Mouse (Mus musculus) ovary, postnatal 36 days (tissue): ENCODE data around the gene Olfr122.

Experiments used
- DNase-seq: peaks from one replicate; pipeline ENCODE4 v3.0.0; 2022; ENCODE audit warnings: low spot score, mixed read lengths

Olfr122 gene

GRCm38 (mm10) chr17:37768307-37768706 is at the start of gene Olfr122:
TSS of gene Olfr122 (plus strand) at chr17:37768607.
- no peak for DNase-seq

- DNase-seq = no peak
Measured at GRCm38 (mm10) chr17:37721508-37721907, 46.9 kb upstream of the Olfr122 start, which contains the start of gene Olfr120. TSS of gene Olfr120 (plus strand) at chr17:37721808.

- DNase-seq = no peak
Measured at GRCm38 (mm10) chr17:37738070-37738469, 30.3 kb upstream of the Olfr122 start.

- DNase-seq = no peak
Measured at GRCm38 (mm10) chr17:37793229-37793628, 24.8 kb downstream of the Olfr122 start, which contains the start of gene Olfr123. TSS of gene Olfr123 (plus strand) at chr17:37793529.

GRCm38 (mm10) chr17:37799588-37799987 is 31.2 kb downstream of the Olfr122 start, which contains the start of gene Olfr124:
TSS of gene Olfr124 (plus strand) at chr17:37799888.
- no peak for DNase-seq
